Mouse (Mus musculus): ENCODE measurements around the gene Gata1.

GRCm38 (mm10) chrX:8024795-8025194, 46.9 kb upstream of the Gata1 start:
- no peak for TF ChIP-seq CTCF (IDR thresholded peaks at IDR 0.05; ENCODE audit: low read depth, low read length)
- no peak for TF ChIP-seq POLR2AphosphoS5 (IDR thresholded peaks at IDR 0.05; ENCODE audit: insufficient replicate concordance, low read depth, low read length)
- TF ChIP-seq GATA1 (IDR thresholded peaks at IDR 0.05; ENCODE audit: borderline replicate concordance, low read length) = no peak
- no peak for TF ChIP-seq TAL1 (conservative IDR thresholded peaks at IDR 0.05; ENCODE audit: low read depth, low read length)
- TF ChIP-seq GATA2 (IDR thresholded peaks at IDR 0.05; ENCODE audit: borderline replicate concordance, low read depth, low read length) = no peak

Measured in G1E (cell line).